Mouse (Mus musculus) kidney, postnatal 0 days (tissue): ENCODE results near the gene Keap1. TPM values are rescaled to one million over a fixed set of nuclear protein-coding genes. Genes with fewer than 3 reads are reported as not detected.
A peak's percentile ranks its signal among the peaks of the same experiment; 100 is the strongest.

Experiments used
- ATAC-seq: fragments of 200-750 bp; cut with Nextera tagmentation; replicated peaks from 2 replicates; pipeline ENCODE4 v1.8.0; 2017; ENCODE audit warnings: low read depth, moderate number of reproducible peaks, moderate TSS enrichment, moderate library complexity; ENCODE audit not compliant: low FRiP score
- DNase-seq: peaks from one replicate; pipeline ENCODE4 v3.0.0-alpha.2; 2016; ENCODE audit warnings: low spot score
- H3K27ac ChIP-seq: fragments of 300-500 bp; sonication (generic); 2 replicates; pipeline ENCODE4 v1.5.1; 2014; ENCODE audit warnings: mild to moderate bottlenecking
- H3K27me3 ChIP-seq: fragments of 300-500 bp; sonication (generic); 2 replicates; pipeline ENCODE4 v1.6.1; 2014; ENCODE audit warnings: low read length, mixed read lengths; ENCODE audit not compliant: insufficient read depth
- H3K36me3 ChIP-seq: fragments of 300-500 bp; sonication (generic); 2 replicates; pipeline ENCODE4 v1.6.1; 2014; ENCODE audit warnings: low read length, mixed read lengths; ENCODE audit not compliant: insufficient read depth
- H3K4me1 ChIP-seq: fragments of 300-500 bp; sonication (generic); replicated peaks from 2 replicates; pipeline ENCODE4 v1.6.1; 2014; ENCODE audit warnings: antibody characterized with exemption, low read length, mixed read lengths; ENCODE audit not compliant: insufficient read depth
- H3K4me2 ChIP-seq: fragments of 300-500 bp; sonication (generic); 2 replicates; pipeline ENCODE4 v1.6.1; 2014; ENCODE audit warnings: mild to moderate bottlenecking, low read length, moderate library complexity, mixed read lengths
- H3K4me3 ChIP-seq: fragments of 300-500 bp; sonication (generic); replicated peaks from 2 replicates; pipeline ENCODE4 v1.5.1; 2014; ENCODE audit warnings: low read depth, low read length
- H3K9ac ChIP-seq: fragments of 300-500 bp; sonication (generic); 2 replicates; pipeline ENCODE4 v1.6.1; 2014; ENCODE audit warnings: low read depth, low read length
- H3K9me3 ChIP-seq: fragments of 300-500 bp; sonication (generic); replicated peaks from 2 replicates; pipeline ENCODE4 v1.6.1; 2016; ENCODE audit warnings: low read length, inconsistent platforms, mixed read lengths
- CTCF ChIP-seq: IDR thresholded peaks from 2 replicates; pipeline ENCODE4 v1.5.1; 2016; ENCODE audit warnings: antibody characterized with exemption, low read depth, mild to moderate bottlenecking, moderate library complexity
- WGBS: fragments of 180-500 bp; shearing (Covaris S2); extraction: QIAGEN DNeasy Blood & Tissue Kit; methylation state at CpG from one replicate; pipeline ENCODE4 v1.1.7; 2014; 5-methylcytosine and 5-hydroxymethylcytosine counted together
- polyA plus RNA-seq: library from polyadenylated mRNA; unstranded; fragments of >200 nt; fragmentation: Nextera tagmentation; extraction: Ambion mirVana; gene quantifications from 2 replicates; pipeline ENCODE4 v1.2.1, GENCODE M21; 2015

Gene Keap1
- polyA plus RNA-seq, 1 experiment from 2014 or later = 49.3 TPM

GRCm38 (mm10) chr9:21206848-21207247 is 32.3 kb downstream of the Keap1 start:
- Histone ChIP-seq H3K27ac (no peak overlapping the region), H3K27me3 (no peaks in the 10 kb centered on the region), H3K4me3 (no peak overlapping the region), H3K4me2 (no peak overlapping the region), H3K4me1 (no peaks in the 10 kb centered on the region), H3K9me3 (no peaks in the 10 kb centered on the region), H3K9ac (no peak overlapping the region), H3K36me3 (peaks cover 6% of the 10 kb centered on the region; the same call in 1 of the 2 replicates)
- no peak for ATAC-seq
- no peak for DNase-seq
- whole genome bisulfite sequencing = 78% methylated on average over 6 of the region's 6 CpGs
- TF ChIP-seq CTCF = no peak

DNA sequence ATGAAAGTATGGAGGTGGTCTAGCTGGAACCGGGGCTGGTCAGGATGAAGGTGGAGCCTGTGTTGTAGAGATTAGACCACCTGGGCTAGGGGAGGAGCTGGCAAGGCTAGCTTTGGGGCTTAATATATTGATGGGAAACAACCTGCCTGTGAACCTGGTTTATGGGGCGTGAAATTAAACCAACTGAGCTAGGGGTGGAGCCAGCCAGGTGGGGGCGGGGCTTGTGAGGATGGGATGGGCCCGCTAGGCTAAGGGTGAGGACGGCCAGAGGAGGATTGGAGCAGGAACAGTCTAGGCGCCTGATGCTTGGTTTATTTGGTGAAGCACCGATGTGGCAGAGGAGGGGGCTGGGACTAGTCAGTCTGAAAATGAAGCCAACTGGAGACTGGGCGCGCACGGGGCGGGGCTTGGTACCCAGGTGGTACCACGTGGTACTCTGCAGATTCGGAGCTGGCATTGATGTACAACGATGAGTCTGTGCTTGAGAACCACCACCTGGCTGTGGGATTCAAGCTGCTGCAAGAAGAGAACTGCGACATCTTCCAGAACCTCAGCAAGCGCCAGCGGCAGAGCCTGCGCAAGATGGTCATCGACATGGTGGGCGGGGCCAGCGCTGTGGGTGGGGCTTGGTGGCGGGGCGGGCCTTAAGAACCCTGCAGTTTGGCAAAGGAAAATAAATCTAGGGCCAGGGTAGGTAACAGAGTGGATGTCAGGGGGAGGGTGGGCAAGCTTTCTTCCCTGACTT is 34.5 kb downstream of the Keap1 start:
- 6% methylated on average over 23 of the region's 23 CpGs for WGBS
- Histone ChIP-seq H3K9me3 (no peaks in the 10 kb centered on the region), H3K4me2 (peak overlapping the region; percentile 58), H3K9ac (0 out of 2 replicates have a peak overlapping the region, but pooled peaks have one; percentile 1), H3K4me3 (peak overlapping the region; percentile 19), H3K27ac (peak overlapping the region; percentile 47), H3K27me3 (no peaks in the 10 kb centered on the region), H3K36me3 (no peaks in the 10 kb centered on the region), H3K4me1 (no peaks in the 10 kb centered on the region)
- DNase-seq (peak; percentile 72), ATAC-seq (peak; percentile 91)
- no peak for TF ChIP-seq CTCF

DNA sequence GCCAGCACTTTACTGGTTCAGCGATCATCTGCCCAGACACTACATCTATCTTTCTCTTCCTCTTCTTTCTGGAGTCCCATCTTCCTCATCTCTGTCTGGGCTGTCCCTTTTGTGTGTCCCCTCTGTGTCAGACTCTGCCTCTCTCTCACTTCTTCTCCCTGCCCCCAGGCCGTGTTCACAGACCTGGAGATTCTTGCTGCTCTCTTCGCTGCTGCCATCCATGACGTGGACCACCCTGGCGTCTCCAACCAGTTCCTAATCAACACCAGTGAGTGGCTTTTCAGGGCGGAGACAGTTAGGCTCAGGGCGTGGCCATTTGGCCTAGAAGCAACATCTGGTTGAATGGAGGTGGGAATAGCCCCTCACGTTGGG is 35.0 kb downstream of the Keap1 start:
- peak overlapping the region; percentile 58 for H3K4me2 ChIP-seq
- H3K27ac ChIP-seq = peak overlapping the region; percentile 38
- H3K9me3 ChIP-seq = no peaks in the 10 kb centered on the region
- H3K27me3 ChIP-seq = no peaks in the 10 kb centered on the region
- 14% methylated on average over 8 of the region's 8 CpGs for WGBS
- no peak for TF ChIP-seq CTCF
- no peak for DNase-seq
- no peaks in the 10 kb centered on the region for H3K4me1 ChIP-seq
- H3K36me3 ChIP-seq = no peaks in the 10 kb centered on the region
- peak; percentile 67; the same call in 1 of the 2 replicates for ATAC-seq
- 0 out of 2 replicates have a peak overlapping the region, but pooled peaks have one; percentile 1 for H3K9ac ChIP-seq
- H3K4me3 ChIP-seq = peak overlapping the region; percentile 19; the same call in 1 of the 2 replicates

DNA sequence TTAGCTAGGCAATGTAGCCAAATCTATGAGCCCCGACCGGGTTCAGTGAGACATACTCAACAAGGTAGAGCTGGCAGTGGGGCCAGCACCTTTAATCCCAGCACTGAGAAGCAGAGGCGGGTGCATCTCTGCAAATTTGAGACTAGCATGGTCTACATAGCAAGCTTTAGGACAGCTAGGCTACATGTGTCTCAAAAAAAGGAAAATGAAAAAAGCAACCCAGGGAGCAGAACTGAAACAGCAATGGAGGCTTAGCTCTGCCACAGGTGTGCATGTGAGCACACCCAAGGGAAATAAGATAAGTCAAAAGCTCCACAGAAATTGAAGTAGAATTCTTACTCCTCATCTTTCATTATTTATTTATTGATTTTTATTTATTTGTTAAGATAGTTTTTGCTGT is 40.2 kb downstream of the Keap1 start:
- WGBS = 83% methylated on average over 3 of the region's 3 CpGs
- Histone ChIP-seq H3K36me3 (no peaks in the 10 kb centered on the region), H3K27ac (no peak overlapping the region), H3K4me3 (no peak overlapping the region), H3K9me3 (no peaks in the 10 kb centered on the region), H3K4me2 (no peak overlapping the region), H3K9ac (no peak overlapping the region), H3K4me1 (0 out of 2 replicates have a peak, but pooled peaks cover 6% of the 10 kb centered on the region), H3K27me3 (no peaks in the 10 kb centered on the region)
- DNase-seq (no peak), ATAC-seq (no peak)
- no peak for TF ChIP-seq CTCF

DNA sequence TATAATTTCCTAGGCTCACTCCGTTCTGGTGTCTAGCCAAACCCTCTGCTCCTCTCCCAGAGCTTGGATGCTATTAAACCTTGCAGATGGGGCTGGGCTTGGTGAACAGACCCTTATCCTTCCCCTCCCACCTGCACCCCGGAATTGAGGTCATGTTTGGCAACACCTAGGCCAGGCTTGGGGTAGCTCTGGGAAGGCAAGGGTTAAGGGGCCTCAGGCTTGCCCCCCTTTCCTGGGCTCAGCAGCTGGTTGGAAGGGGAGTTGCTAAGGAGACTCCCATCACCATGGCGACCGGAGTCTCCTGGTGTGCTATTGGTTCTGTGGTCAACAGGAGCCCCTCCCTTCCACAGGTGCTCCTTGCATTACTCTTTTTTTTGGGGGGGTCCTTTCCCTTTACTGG is 41.2 kb downstream of the Keap1 start:
- 0 out of 2 replicates have a peak, but pooled peaks have one; percentile 45 for ATAC-seq
- peak; percentile 35 for DNase-seq

GRCm38 (mm10) chr9:21196521-21197433 is 42.4 kb downstream of the Keap1 start:
- Histone ChIP-seq H3K36me3 (no peaks in the 10 kb centered on the region), H3K9ac (peak overlapping the region; percentile 50), H3K4me1 (0 out of 2 replicates have a peak, but pooled peaks cover 6% of the 10 kb centered on the region), H3K27me3 (no peaks in the 10 kb centered on the region), H3K4me3 (peak overlapping the region; percentile 26), H3K9me3 (no peaks in the 10 kb centered on the region), H3K27ac (no peak overlapping the region), H3K4me2 (peak overlapping the region; percentile 52)
- 34% methylated on average over 19 of the region's 19 CpGs for WGBS
- TF ChIP-seq CTCF = no peak
- ATAC-seq (0 out of 2 replicates have a peak, but pooled peaks have one; percentile 14), DNase-seq (no peak)

More for the DNA sequence above, 41.2 kb downstream of the Keap1 start:
- no peak for TF ChIP-seq CTCF
- H3K4me3 ChIP-seq = no peak overlapping the region
- 0 out of 2 replicates have a peak, but pooled peaks cover 6% of the 10 kb centered on the region for H3K4me1 ChIP-seq
- 22% methylated on average over 4 of the region's 4 CpGs for WGBS
- H3K27me3 ChIP-seq = no peaks in the 10 kb centered on the region
- no peak overlapping the region for H3K9ac ChIP-seq
- no peak overlapping the region for H3K27ac ChIP-seq
- H3K36me3 ChIP-seq = no peaks in the 10 kb centered on the region
- H3K4me2 ChIP-seq = 0 out of 2 replicates have a peak overlapping the region, but pooled peaks have one; percentile 8
- H3K9me3 ChIP-seq = no peaks in the 10 kb centered on the region
